Comparison of ENCODE assay signal across 10 mouse cellular contexts in genomic region chr3:87854795-87855568, GRCm38 (mm10). TPM values are rescaled to one million over a fixed set of nuclear protein-coding genes. Genes with fewer than 3 reads are reported as not detected.
DNase-seq lines count a peak whose midpoint lies in the region; ATAC-seq and TF ChIP-seq lines count a peak whose summit lies in the region.
"Had no signal": no experiment of that assay in that cellular context is flagged by ENCODE, and none has a peak within 500 bp of the region (broad histone marks: within the 10 kb centered on the region; RNA-seq: fewer than 3 reads in every experiment).

No protein-coding gene starts in this region.

- H3K9ac ChIP-seq in lung, embryonic 14.5 days: no peak overlapping the region
- H3K9ac ChIP-seq: stomach, embryonic 15.5 days had no signal

- DNase-seq in adrenal gland, postnatal 10 days: peak; percentile 66
- DNase-seq in adrenal gland, postnatal 4 days (ENCODE audit: low spot score in 2 of 2): no peak
- DNase-seq in lung, embryonic 14.5 days: peak; percentile 74
- DNase-seq in lung, adult 18-20 months: no peak
- DNase-seq in heart, postnatal 4 days: peak; percentile 25
- DNase-seq in lung, postnatal 14 days: peak; percentile 46
- DNase-seq in frontal cortex, postnatal 14 days (ENCODE audit: low spot score in 2 of 2): no peak
- DNase-seq in embryo, embryonic 10 days (ENCODE audit: low spot score): no peak

- no peak overlapping the region for H3K4me2 ChIP-seq in lung, embryonic 14.5 days
- H3K4me2 ChIP-seq: stomach, embryonic 15.5 days had no signal

- no peak overlapping the region for H3K27ac ChIP-seq in lung, embryonic 14.5 days (ENCODE audit: low read depth)
- H3K27ac ChIP-seq: stomach, embryonic 15.5 days had no signal

- H3K27me3 ChIP-seq in lung, embryonic 14.5 days (ENCODE audit: insufficient read depth, low read length): no peaks in the 10 kb centered on the region
- H3K27me3 ChIP-seq: stomach, embryonic 15.5 days had no signal

- peaks cover 34% of the 10 kb centered on the region for H3K36me3 ChIP-seq in lung, embryonic 14.5 days (ENCODE audit: insufficient read depth)

- 34% methylated on average over 7 of the region's 7 CpGs for WGBS in lung, embryonic 14.5 days

- peak; percentile 55; the same call in 1 of the 2 replicates for ATAC-seq in lung, embryonic 14.5 days (ENCODE audit: insufficient read depth)

- no peak overlapping the region for H3K4me3 ChIP-seq in lung, embryonic 14.5 days (ENCODE audit: low read depth, low read length)
- H3K4me3 ChIP-seq: stomach, embryonic 15.5 days had no signal

- no peak for TF ChIP-seq CTCF in lung, embryonic 14.5 days (IDR thresholded peaks at IDR 0.05; ENCODE audit: low read depth)

- H3K4me1 ChIP-seq in lung, embryonic 14.5 days (ENCODE audit: insufficient read depth): no peaks in the 10 kb centered on the region

- H3K9me3 ChIP-seq in lung, embryonic 14.5 days (ENCODE audit: low read depth, low read length): no peaks in the 10 kb centered on the region
- H3K9me3 ChIP-seq: stomach, embryonic 15.5 days had no signal

RNA-seq across cellular contexts. Expression of gene Sh2d2a, which starts 8.4 kb away (rescaled TPM):
- 1 to 10 TPM in 1 of 2 experiments, under 1 TPM in 1; 0.61 to 1.1 TPM for total RNA-seq in adrenal gland, postnatal 10 days (2021)
- total RNA-seq in adrenal gland, postnatal 4 days (2021): under 1 TPM; 0.25 to 0.51 TPM
- 0.09 TPM in 2 replicates for polyA plus RNA-seq in lung, embryonic 14.5 days (2014; fragmentation: Nextera tagmentation; extraction: Ambion mirVana)
- total RNA-seq in heart, postnatal 4 days (2021): under 1 TPM in 1 of 2 experiments, not detected in 1; 0.12 TPM
- total RNA-seq: left cerebral cortex, postnatal 36 days had no signal

RNA-seq across cellular contexts. Expression of gene Prcc, which starts 30.4 kb away (rescaled TPM):
- total RNA-seq in adrenal gland, postnatal 10 days (2021): 10 to 100 TPM; 49.9 to 54.9 TPM
- 10 to 100 TPM; 67.0 to 74.2 TPM for total RNA-seq in adrenal gland, postnatal 4 days (2021)
- 13.4 and 14.2 TPM in 2 replicates for polyA plus RNA-seq in lung, embryonic 14.5 days (2014; fragmentation: Nextera tagmentation; extraction: Ambion mirVana)
- total RNA-seq in heart, postnatal 4 days (2021): 10 to 100 TPM; 56.2 to 56.9 TPM

RNA-seq across cellular contexts. Expression of gene Pear1, which starts 30.9 kb away (rescaled TPM):
- total RNA-seq in adrenal gland, postnatal 10 days (2021): 10 to 100 TPM; 29.7 to 30.9 TPM
- 10 to 100 TPM; 40.3 to 42.5 TPM for total RNA-seq in adrenal gland, postnatal 4 days (2021)
- 30.2 and 31.7 TPM in 2 replicates for polyA plus RNA-seq in lung, embryonic 14.5 days (2014; fragmentation: Nextera tagmentation; extraction: Ambion mirVana)
- total RNA-seq in heart, postnatal 4 days (2021): 10 to 100 TPM; 24.8 to 26.1 TPM

RNA-seq across cellular contexts. Expression of gene Hdgf, which starts 51.1 kb away (rescaled TPM):
- 100 to 1,000 TPM; 161 to 162 TPM for total RNA-seq in adrenal gland, postnatal 10 days (2021)
- 100 to 1,000 TPM; 205 to 213 TPM for total RNA-seq in adrenal gland, postnatal 4 days (2021)
- polyA plus RNA-seq in lung, embryonic 14.5 days (2014; fragmentation: Nextera tagmentation; extraction: Ambion mirVana): 287 and 288 TPM in 2 replicates
- total RNA-seq in heart, postnatal 4 days (2021): 100 to 1,000 TPM; 146 to 151 TPM

RNA-seq across cellular contexts. Expression of gene Insrr, which starts 58.2 kb away (rescaled TPM):
- 1 to 10 TPM in 1 of 2 experiments, under 1 TPM in 1; 0.99 to 2.7 TPM for total RNA-seq in adrenal gland, postnatal 10 days (2021)
- total RNA-seq in adrenal gland, postnatal 4 days (2021): 1 to 10 TPM; 2.1 to 5.8 TPM
- 0.05 TPM in 1 of 2 replicates, not detected in the other for polyA plus RNA-seq in lung, embryonic 14.5 days (2014; fragmentation: Nextera tagmentation; extraction: Ambion mirVana)
- total RNA-seq in heart, postnatal 4 days (2021): under 1 TPM in 1 of 2 experiments, not detected in 1; 0.07 TPM

Comparison
In these comparisons a context has a peak if more than half of its experiments do, and no peak if none do; other contexts are left out.
1. DNase-seq: peak in adrenal gland, postnatal 10 days (single experiment), lung, embryonic 14.5 days (single experiment), heart, postnatal 4 days (single experiment) and lung, postnatal 14 days (single experiment); none in adrenal gland, postnatal 4 days (0 of 2), lung, adult 18-20 months (0 of 2), frontal cortex, postnatal 14 days (0 of 2) and embryo, embryonic 10 days (single experiment).